Mouse (Mus musculus) left cerebral cortex, postnatal 10 days (tissue): ENCODE results near the gene Znhit1. TPM values are rescaled to one million over a fixed set of nuclear protein-coding genes. Genes with fewer than 3 reads are reported as not detected.
A peak's percentile ranks its signal among the peaks of the same experiment; 100 is the strongest.

Experiments used
- DNase-seq, 2 experiments: peaks; one replicate each; pipeline ENCODE4 v3.0.0; 2021 to 2022; ENCODE audit warnings: low spot score in 2 of 2, mixed read lengths in 1 of 2; ENCODE audit errors: extremely low spot score in 1 of 2
- intact Hi-C: fragments of 180-260 bp; cut with DNase I; formaldehyde crosslinking; loops from one replicate; pipeline ENCODE4 v1.15.1; 2025
- total RNA-seq, 2 experiments: library from RNA; stranded (reverse); gene quantifications; 2 replicates each; pipeline ENCODE4 v1.2.3; 2021

Gene Znhit1
- total RNA-seq, 2 experiments from 2014 or later = 77.5 to 84.5 TPM

GRCm38 (mm10) chr5:136988420-136988819 is 599 bp upstream of the Znhit1 start:
- intact Hi-C loops = no loop called here
- DNase-seq = peak; percentile 54 to 75

GRCm38 (mm10) chr5:136987138-136987933 is 485 bp downstream of the Znhit1 start:
- DNase-seq = peak; percentile 65 to 88
- intact Hi-C loops = no loop called here

- intact Hi-C loops = no loop called here
- peak; percentile 96 to 98 for DNase-seq
Observed at GRCm38 (mm10) chr5:136986695-136987137, 1.1 kb downstream of the Znhit1 start, which contains the start of gene Plod3. Gene Plod3, plus strand, starts transcription at chr5:136987019.

GRCm38 (mm10) chr5:136984828-136985227 is 3.0 kb downstream of the Znhit1 start:
- DNase-seq = no peak
- intact Hi-C loops = no loop called here

GRCm38 (mm10) chr5:136982338-136982930 is 5.4 kb downstream of the Znhit1 start:
- no peak for DNase-seq
- intact Hi-C loops = no loop called here

GRCm38 (mm10) chr5:136980974-136981373 is 6.8 kb downstream of the Znhit1 start:
- no peak for DNase-seq
- intact Hi-C loops = no loop called here

GRCm38 (mm10) chr5:136979762-136980161 is 8.1 kb downstream of the Znhit1 start:
- DNase-seq = no peak
- intact Hi-C loops = no loop called here

GRCm38 (mm10) chr5:136977769-136978168 is 10.1 kb downstream of the Znhit1 start:
- intact Hi-C loops = no loop called here
- DNase-seq = no peak

- intact Hi-C loops = no loop called here
- no peak for DNase-seq
Observed at GRCm38 (mm10) chr5:136973670-136974069, 14.2 kb downstream of the Znhit1 start.

GRCm38 (mm10) chr5:136970703-136971102 is 17.1 kb downstream of the Znhit1 start:
- peak in 1 of 2 experiments; percentile 73 for DNase-seq
- intact Hi-C loops = no loop called here

- intact Hi-C loops = no loop called here
- peak in 1 of 2 experiments; percentile 68 for DNase-seq
Observed at GRCm38 (mm10) chr5:136967592-136967991, 20.2 kb downstream of the Znhit1 start.

GRCm38 (mm10) chr5:136966861-136967455 is 20.9 kb downstream of the Znhit1 start:
- DNase-seq = no peak
- intact Hi-C loops = no loop called here

GRCm38 (mm10) chr5:136966331-136966730 is 21.5 kb downstream of the Znhit1 start, which contains the start of gene Cldn15:
Gene Cldn15, plus strand, starts transcription at chr5:136966616.
- intact Hi-C loops = no loop called here
- no peak for DNase-seq

GRCm38 (mm10) chr5:136965686-136966085 is 22.1 kb downstream of the Znhit1 start:
- no peak for DNase-seq
- intact Hi-C loops = no loop called here

GRCm38 (mm10) chr5:136965210-136965609 is 22.6 kb downstream of the Znhit1 start:
- intact Hi-C loops = no loop called here
- DNase-seq = no peak

GRCm38 (mm10) chr5:136962966-136963540 is 24.8 kb downstream of the Znhit1 start:
- no peak for DNase-seq
- intact Hi-C loops = no loop called here

GRCm38 (mm10) chr5:136962501-136962900 is 25.3 kb downstream of the Znhit1 start:
- peak; percentile 66 to 89 for DNase-seq
- intact Hi-C loops = no loop called here

GRCm38 (mm10) chr5:136961983-136962461 is 25.8 kb downstream of the Znhit1 start:
- peak; percentile 88 to 94 for DNase-seq
- intact Hi-C loops = no loop called here

GRCm38 (mm10) chr5:136961334-136961982 is 26.4 kb downstream of the Znhit1 start:
- DNase-seq = no peak
- intact Hi-C loops = no loop called here
